Mouse (Mus musculus) heart, postnatal 0 days (tissue): ENCODE data around the gene Fntb. TPM values are rescaled to one million over a fixed set of nuclear protein-coding genes. Genes with fewer than 3 reads are reported as not detected.

Source experiments
- ATAC-seq: fragments of 200-750 bp; cut with Nextera tagmentation; 2 replicates; pipeline ENCODE4 v1.8.0; 2017; ENCODE audit warnings: low read depth, moderate number of reproducible peaks, moderate library complexity; ENCODE audit not compliant: insufficient read depth
- DNase-seq: peaks from one replicate; pipeline ENCODE4 v3.0.0-alpha.2; 2016; ENCODE audit warnings: low spot score
- H3K27ac ChIP-seq: fragments of 300-500 bp; sonication (generic); 2 replicates; pipeline ENCODE4 v1.5.1; 2014; ENCODE audit warnings: low read depth, mild to moderate bottlenecking
- H3K27me3 ChIP-seq: fragments of 300-500 bp; sonication (generic); 2 replicates; pipeline ENCODE4 v1.6.1; 2014; ENCODE audit warnings: low read length, mixed read lengths; ENCODE audit not compliant: control insufficient read depth, insufficient read depth
- H3K36me3 ChIP-seq: fragments of 300-500 bp; sonication (generic); replicated peaks from 2 replicates; pipeline ENCODE4 v1.6.1; 2014; ENCODE audit warnings: low read length, mixed read lengths; ENCODE audit not compliant: control insufficient read depth, insufficient read depth
- H3K4me1 ChIP-seq: fragments of 300-500 bp; sonication (generic); 2 replicates; pipeline ENCODE4 v1.6.1; 2014; ENCODE audit warnings: antibody characterized with exemption; ENCODE audit not compliant: control insufficient read depth, insufficient read depth
- H3K4me2 ChIP-seq: fragments of 300-500 bp; sonication (generic); 2 replicates; pipeline ENCODE4 v1.6.1; 2014; ENCODE audit warnings: low read depth, mild to moderate bottlenecking, low read length, moderate library complexity
- H3K4me3 ChIP-seq: fragments of 300-500 bp; sonication (generic); 2 replicates; pipeline ENCODE4 v1.5.1; 2014; ENCODE audit warnings: low read depth, low read length
- H3K9ac ChIP-seq: fragments of 300-500 bp; sonication (generic); replicated peaks from 2 replicates; pipeline ENCODE4 v1.6.1; 2014; ENCODE audit warnings: low read depth, low read length, mixed read lengths
- H3K9me3 ChIP-seq: fragments of 300-500 bp; sonication (generic); replicated peaks from 2 replicates; pipeline ENCODE4 v1.6.1; 2016; ENCODE audit warnings: low read length; ENCODE audit not compliant: control insufficient read depth
- CTCF ChIP-seq: IDR thresholded peaks from 2 replicates; pipeline ENCODE4 v1.5.1; 2016; ENCODE audit warnings: antibody characterized with exemption, control low read depth, low read depth
- EP300 ChIP-seq: IDR thresholded peaks from 2 replicates; pipeline ENCODE4 v1.6.1; 2016; ENCODE audit warnings: antibody characterized with exemption, low read depth
- WGBS: fragments of 180-500 bp; shearing (Covaris S2); extraction: QIAGEN DNeasy Blood & Tissue Kit; methylation state at CpG from one replicate; pipeline ENCODE4 v1.1.7; 2014; 5-methylcytosine and 5-hydroxymethylcytosine counted together
- polyA plus RNA-seq: library from polyadenylated mRNA; unstranded; fragments of >200 nt; fragmentation: Nextera tagmentation; extraction: Ambion mirVana; gene quantifications from 2 replicates; pipeline ENCODE4 v1.2.1, GENCODE M21; 2015
- total RNA-seq: library from RNA; depleted of rRNA; stranded (reverse); fragments of >200 nt; gene quantifications from 2 replicates; pipeline ENCODE4 v1.2.3, GENCODE M21; 2014; ENCODE audit warnings: low replicate concordance

Gene Fntb
- total and polyA plus RNA-seq, 2 experiments from 2014 or later = 13.0 to 20.0 TPM

- Histone ChIP-seq H3K36me3 (no peaks in the 10 kb centered on the region), H3K9me3 (no peaks in the 10 kb centered on the region), H3K4me3 (no peak overlapping the region), H3K4me2 (no peak overlapping the region), H3K4me1 (peaks cover 14% of the 10 kb centered on the region), H3K27me3 (no peaks in the 10 kb centered on the region), H3K9ac (no peak overlapping the region), H3K27ac (no peak overlapping the region)
- 75% methylated on average over 14 of the region's 14 CpGs for WGBS
- ATAC-seq (no peak), DNase-seq (no peak)
- no peak for TF ChIP-seq CTCF
- no peak for TF ChIP-seq EP300
Measured at GRCm38 (mm10) chr12:76868463-76869198, 103.2 kb downstream of the Fntb start.

- 72% methylated on average over 7 of the region's 7 CpGs for WGBS
- H3K4me2 ChIP-seq = no peak overlapping the region
- H3K36me3 ChIP-seq = 0 out of 2 replicates have a peak, but pooled peaks cover 8% of the 10 kb centered on the region
- no peaks in the 10 kb centered on the region for H3K9me3 ChIP-seq
- no peak for DNase-seq
- no peaks in the 10 kb centered on the region for H3K27me3 ChIP-seq
- H3K4me1 ChIP-seq = peaks cover 14% of the 10 kb centered on the region
- no peak overlapping the region for H3K27ac ChIP-seq
- no peak overlapping the region for H3K4me3 ChIP-seq
- no peak overlapping the region for H3K9ac ChIP-seq
- TF ChIP-seq EP300 (no peak), CTCF (no peak)
- ATAC-seq = no peak
Measured at GRCm38 (mm10) chr12:76869561-76869960, 104.2 kb downstream of the Fntb start.

GRCm38 (mm10) chr12:76872767-76873316, 107.5 kb downstream of the Fntb start:
- DNase-seq = peak; percentile 41
- Histone ChIP-seq H3K27ac (no peak overlapping the region), H3K4me1 (peaks cover under 1% of the 10 kb centered on the region; the same call in 1 of the 2 replicates), H3K4me3 (no peak overlapping the region), H3K27me3 (no peaks in the 10 kb centered on the region), H3K9me3 (no peaks in the 10 kb centered on the region), H3K9ac (no peak overlapping the region), H3K4me2 (no peak overlapping the region), H3K36me3 (0 out of 2 replicates have a peak, but pooled peaks cover 12% of the 10 kb centered on the region)
- peak; percentile 78 for ATAC-seq
- TF ChIP-seq EP300 (0 out of 2 replicates have a peak, but pooled peaks have one; percentile 51), CTCF (no peak)
- WGBS = 48% methylated on average over 7 of the region's 7 CpGs

GRCm38 (mm10) chr12:76874826-76875225, 109.4 kb downstream of the Fntb start:
- 69% methylated on average over 9 of the region's 9 CpGs for WGBS
- DNase-seq = no peak

GRCm38 (mm10) chr12:76879242-76879641, 113.9 kb downstream of the Fntb start:
- Histone ChIP-seq H3K4me2 (no peak overlapping the region), H3K4me3 (no peak overlapping the region), H3K27ac (no peak overlapping the region), H3K36me3 (0 out of 2 replicates have a peak, but pooled peaks cover 7% of the 10 kb centered on the region), H3K4me1 (peaks cover 7% of the 10 kb centered on the region), H3K9ac (no peak overlapping the region), H3K9me3 (no peaks in the 10 kb centered on the region), H3K27me3 (no peaks in the 10 kb centered on the region)
- peak; percentile 78 for TF ChIP-seq CTCF
- no peak for TF ChIP-seq EP300
- 8% methylated on average over 5 of the region's 5 CpGs for WGBS
- DNase-seq (peak; percentile 82), ATAC-seq (peak; percentile 36; the same call in 1 of the 2 replicates)

More at GRCm38 (mm10) chr12:76874826-76875225, 109.4 kb downstream of the Fntb start:
- no peak overlapping the region for H3K27ac ChIP-seq
- 0 out of 2 replicates have a peak, but pooled peaks cover 12% of the 10 kb centered on the region for H3K36me3 ChIP-seq
- no peak overlapping the region for H3K9ac ChIP-seq
- H3K4me2 ChIP-seq = no peak overlapping the region
- H3K4me1 ChIP-seq = no peaks in the 10 kb centered on the region
- H3K9me3 ChIP-seq = no peaks in the 10 kb centered on the region
- ATAC-seq = no peak
- H3K4me3 ChIP-seq = no peak overlapping the region
- H3K27me3 ChIP-seq = no peaks in the 10 kb centered on the region
- TF ChIP-seq EP300 (no peak), CTCF (no peak)

GRCm38 (mm10) chr12:76880131-76880530, 114.7 kb downstream of the Fntb start:
- Histone ChIP-seq H3K36me3 (0 out of 2 replicates have a peak, but pooled peaks cover 4% of the 10 kb centered on the region), H3K4me2 (no peak overlapping the region), H3K27me3 (no peaks in the 10 kb centered on the region), H3K4me3 (no peak overlapping the region), H3K4me1 (peaks cover 7% of the 10 kb centered on the region), H3K27ac (no peak overlapping the region), H3K9ac (no peak overlapping the region), H3K9me3 (no peaks in the 10 kb centered on the region)
- 77% methylated on average over 4 of the region's 4 CpGs for WGBS
- DNase-seq (no peak), ATAC-seq (no peak)
- TF ChIP-seq EP300 (no peak), CTCF (no peak)
